17 mouse cellular contexts compared by ENCODE assay signal in genomic region chr15:88736166-88736565, GRCm38 (mm10). TPM values are rescaled to one million over a fixed set of nuclear protein-coding genes. Genes with fewer than 3 reads are reported as not detected.
DNase-seq lines count a peak whose midpoint lies in the region.
"Had no signal": no experiment of that assay in that cellular context is flagged by ENCODE, and none has a peak within 500 bp of the region (broad histone marks: within the 10 kb centered on the region; RNA-seq: fewer than 3 reads in every experiment).

No protein-coding gene starts in this region.

- DNase-seq in adrenal gland, postnatal 10 days, result peak; percentile 44
- DNase-seq in adrenal gland, postnatal 25 days, result no peak
- DNase-seq in ovary, adult 18-20 months (ENCODE audit: low spot score), result peak; percentile 21
- no peak for DNase-seq in ovary, postnatal 10 days (ENCODE audit: low spot score)
- peak; percentile 39 for DNase-seq in CD4-positive helper T cell, adult 2 months (ENCODE audit: low read depth, low spot score)
- DNase-seq in induced T-regulatory cell, adult 2 months (ENCODE audit: low read depth), result peak; percentile 42
- no peak for DNase-seq in urinary bladder, postnatal 4 days (ENCODE audit: low spot score in 2 of 2)
- DNase-seq: B cell, adult 2 months; cerebellum, adult 11-12 months; cerebellum, adult 8-10 months; cerebellum, postnatal 10 days; cerebellum, postnatal 36 days; embryo, embryonic 11 days; gastrocnemius, postnatal 25 days; heart, adult 18-20 months; heart, postnatal 10 days; heart, postnatal 36 days had no signal

RNA-seq across cellular contexts. Expression of gene Brd1, which starts 2.1 kb away (rescaled TPM):
- 10 to 100 TPM; 46.4 to 46.9 TPM for total RNA-seq in adrenal gland, postnatal 10 days (2021)
- total RNA-seq in adrenal gland, postnatal 25 days (2021), result 51.6 and 68.7 TPM in 2 replicates

RNA-seq across cellular contexts. Expression of gene Zbed4, which starts 15.3 kb away (rescaled TPM):
- total RNA-seq in adrenal gland, postnatal 10 days (2021), result 10 to 100 TPM; 10.8 to 11.1 TPM
- total RNA-seq in adrenal gland, postnatal 25 days (2021), result 11.6 and 14.5 TPM in 2 replicates

Comparison
In these comparisons a context has a peak if more than half of its experiments do, and no peak if none do; other contexts are left out.
1. DNase-seq: peak in adrenal gland, postnatal 10 days (single experiment), ovary, adult 18-20 months (single experiment), CD4-positive helper T cell, adult 2 months (single experiment) and induced T-regulatory cell, adult 2 months (single experiment); none in adrenal gland, postnatal 25 days (single experiment), ovary, postnatal 10 days (single experiment) and urinary bladder, postnatal 4 days (0 of 2).